Mouse (Mus musculus): ENCODE measurements around the gene Haao. TPM values are rescaled to one million over a fixed set of nuclear protein-coding genes. Genes with fewer than 3 reads are reported as not detected.

The Haao gene
- polyA plus RNA-seq, 1 experiment from 2014 or later = 6.3 TPM

GRCm38 (mm10) chr17:83836048-83836447 is 11.7 kb downstream of the Haao start:
- no peak for DNase-seq (ENCODE audit: low spot score)
- H3K4me1 ChIP-seq (replicated peaks; ENCODE audit: insufficient read depth, low read length) = no peaks in the 10 kb centered on the region; the same call in 1 of the 2 replicates
- ATAC-seq (replicated peaks; ENCODE audit: low FRiP score, low read depth) = no peak
- no peak overlapping the region for H3K4me2 ChIP-seq (ENCODE audit: low read length)
- no peak for TF ChIP-seq CTCF (IDR thresholded peaks at IDR 0.05; ENCODE audit: low read depth)
- H3K9ac ChIP-seq (ENCODE audit: low read depth, low read length) = no peak overlapping the region
- H3K27me3 ChIP-seq (ENCODE audit: insufficient read depth, low read length) = no peaks in the 10 kb centered on the region
- no peaks in the 10 kb centered on the region for H3K9me3 ChIP-seq (replicated peaks; ENCODE audit: low read length)
- no peak overlapping the region for H3K27ac ChIP-seq
- H3K36me3 ChIP-seq (ENCODE audit: insufficient read depth, low read length) = no peaks in the 10 kb centered on the region
- 56% methylated on average over 3 of the region's 3 CpGs for WGBS
- H3K4me3 ChIP-seq (replicated peaks; ENCODE audit: low read depth, low read length) = no peak overlapping the region

- H3K27me3 ChIP-seq (ENCODE audit: insufficient read depth, low read length) = no peaks in the 10 kb centered on the region
- no peak overlapping the region for H3K27ac ChIP-seq
- TF ChIP-seq CTCF (IDR thresholded peaks at IDR 0.05; ENCODE audit: low read depth) = no peak
- H3K4me2 ChIP-seq (ENCODE audit: low read length) = no peak overlapping the region
- 53% methylated on average over 4 of the region's 4 CpGs for WGBS
- no peaks in the 10 kb centered on the region for H3K9me3 ChIP-seq (replicated peaks; ENCODE audit: low read length)
- DNase-seq (ENCODE audit: low spot score) = no peak
- no peak overlapping the region for H3K9ac ChIP-seq (ENCODE audit: low read depth, low read length)
- no peaks in the 10 kb centered on the region for H3K36me3 ChIP-seq (ENCODE audit: insufficient read depth, low read length)
- ATAC-seq (replicated peaks; ENCODE audit: low FRiP score, low read depth) = no peak
- no peak overlapping the region for H3K4me3 ChIP-seq (replicated peaks; ENCODE audit: low read depth, low read length)
- no peaks in the 10 kb centered on the region; the same call in 1 of the 2 replicates for H3K4me1 ChIP-seq (replicated peaks; ENCODE audit: insufficient read depth, low read length)
Observed at GRCm38 (mm10) chr17:83834120-83834519, 13.6 kb downstream of the Haao start.

GRCm38 (mm10) chr17:83830616-83831292 is 17.0 kb downstream of the Haao start:
- Histone ChIP-seq H3K4me2 (ENCODE audit: low read length) (no peak overlapping the region), H3K9me3 (replicated peaks; ENCODE audit: low read length) (no peaks in the 10 kb centered on the region), H3K36me3 (ENCODE audit: insufficient read depth, low read length) (no peaks in the 10 kb centered on the region), H3K27me3 (ENCODE audit: insufficient read depth, low read length) (no peaks in the 10 kb centered on the region), H3K27ac (no peak overlapping the region), H3K4me3 (replicated peaks; ENCODE audit: low read depth, low read length) (no peak overlapping the region), H3K4me1 (replicated peaks; ENCODE audit: insufficient read depth, low read length) (no peaks in the 10 kb centered on the region), H3K9ac (ENCODE audit: low read depth, low read length) (no peak overlapping the region)
- WGBS = 91% methylated on average over 4 of the region's 4 CpGs
- DNase-seq (ENCODE audit: low spot score) (no peak), ATAC-seq (replicated peaks; ENCODE audit: low FRiP score, low read depth) (no peak)
- no peak for TF ChIP-seq CTCF (IDR thresholded peaks at IDR 0.05; ENCODE audit: low read depth)

GRCm38 (mm10) chr17:83829356-83829755 is 18.4 kb downstream of the Haao start:
- no peak overlapping the region for H3K27ac ChIP-seq
- no peak overlapping the region for H3K9ac ChIP-seq (ENCODE audit: low read depth, low read length)
- ATAC-seq (replicated peaks; ENCODE audit: low FRiP score, low read depth) (no peak), DNase-seq (ENCODE audit: low spot score) (no peak)
- H3K36me3 ChIP-seq (ENCODE audit: insufficient read depth, low read length) = no peaks in the 10 kb centered on the region
- 51% methylated on average over 3 of the region's 3 CpGs for WGBS
- H3K27me3 ChIP-seq (ENCODE audit: insufficient read depth, low read length) = no peaks in the 10 kb centered on the region
- H3K9me3 ChIP-seq (replicated peaks; ENCODE audit: low read length) = no peaks in the 10 kb centered on the region
- no peak overlapping the region for H3K4me3 ChIP-seq (replicated peaks; ENCODE audit: low read depth, low read length)
- no peak for TF ChIP-seq CTCF (IDR thresholded peaks at IDR 0.05; ENCODE audit: low read depth)
- no peaks in the 10 kb centered on the region for H3K4me1 ChIP-seq (replicated peaks; ENCODE audit: insufficient read depth, low read length)
- no peak overlapping the region for H3K4me2 ChIP-seq (ENCODE audit: low read length)

- no peak overlapping the region for H3K4me2 ChIP-seq (ENCODE audit: low read length)
- ATAC-seq (replicated peaks; ENCODE audit: low FRiP score, low read depth) (no peak), DNase-seq (ENCODE audit: low spot score) (no peak)
- H3K27me3 ChIP-seq (ENCODE audit: insufficient read depth, low read length) = no peaks in the 10 kb centered on the region
- no peak overlapping the region for H3K4me3 ChIP-seq (replicated peaks; ENCODE audit: low read depth, low read length)
- 0 out of 2 replicates have a peak, but pooled peaks cover 8% of the 10 kb centered on the region for H3K4me1 ChIP-seq (replicated peaks; ENCODE audit: insufficient read depth, low read length)
- H3K9ac ChIP-seq (ENCODE audit: low read depth, low read length) = no peak overlapping the region
- H3K36me3 ChIP-seq (ENCODE audit: insufficient read depth, low read length) = no peaks in the 10 kb centered on the region
- WGBS = 66% methylated on average over 7 of the region's 7 CpGs
- H3K27ac ChIP-seq = no peak overlapping the region
- no peak for TF ChIP-seq CTCF (IDR thresholded peaks at IDR 0.05; ENCODE audit: low read depth)
- no peaks in the 10 kb centered on the region for H3K9me3 ChIP-seq (replicated peaks; ENCODE audit: low read length)
Observed at GRCm38 (mm10) chr17:83823835-83824234, 23.9 kb downstream of the Haao start.

GRCm38 (mm10) chr17:83821876-83822275 is 25.9 kb downstream of the Haao start:
- H3K4me1 ChIP-seq (replicated peaks; ENCODE audit: insufficient read depth, low read length) = 0 out of 2 replicates have a peak, but pooled peaks cover 8% of the 10 kb centered on the region
- DNase-seq (ENCODE audit: low spot score) (no peak), ATAC-seq (replicated peaks; ENCODE audit: low FRiP score, low read depth) (no peak)
- H3K4me2 ChIP-seq (ENCODE audit: low read length) = no peak overlapping the region
- no peaks in the 10 kb centered on the region for H3K9me3 ChIP-seq (replicated peaks; ENCODE audit: low read length)
- H3K36me3 ChIP-seq (ENCODE audit: insufficient read depth, low read length) = no peaks in the 10 kb centered on the region
- H3K27me3 ChIP-seq (ENCODE audit: insufficient read depth, low read length) = no peaks in the 10 kb centered on the region
- no peak overlapping the region for H3K4me3 ChIP-seq (replicated peaks; ENCODE audit: low read depth, low read length)
- no peak overlapping the region for H3K9ac ChIP-seq (ENCODE audit: low read depth, low read length)
- no peak overlapping the region for H3K27ac ChIP-seq
- no peak for TF ChIP-seq CTCF (IDR thresholded peaks at IDR 0.05; ENCODE audit: low read depth)
- 95% methylated on average over 3 of the region's 3 CpGs for WGBS
